Mouse (Mus musculus): ENCODE results near the gene Trpc4ap. TPM values are rescaled to one million over a fixed set of nuclear protein-coding genes. Genes with fewer than 3 reads are reported as not detected.

Gene Trpc4ap
- polyA plus RNA-seq, 1 experiment from 2014 or later: 102 TPM

GRCm38 (mm10) chr2:155627030-155627738 lies 65.0 kb downstream of the Trpc4ap start:
- Histone ChIP-seq H3K27me3 (ENCODE audit: insufficient read depth, low read length) (peaks cover 5% of the 10 kb centered on the region; the same call in 1 of the 2 replicates), H3K9me3 (replicated peaks; ENCODE audit: low read length) (no peaks in the 10 kb centered on the region), H3K27ac (no peak overlapping the region), H3K4me1 (replicated peaks; ENCODE audit: insufficient read depth, low read length) (peaks cover 8% of the 10 kb centered on the region), H3K4me2 (ENCODE audit: low read length) (no peak overlapping the region), H3K4me3 (replicated peaks; ENCODE audit: low read depth, low read length) (no peak overlapping the region), H3K9ac (ENCODE audit: low read depth, low read length) (no peak overlapping the region), H3K36me3 (ENCODE audit: insufficient read depth, low read length) (no peaks in the 10 kb centered on the region)
- no peak for ATAC-seq (replicated peaks; ENCODE audit: low FRiP score, low read depth)
- TF ChIP-seq CTCF (IDR thresholded peaks at IDR 0.05; ENCODE audit: low read depth): peak; percentile 89
- DNase-seq (ENCODE audit: low spot score): peak; percentile 75
- 59% methylated on average over 21 of the region's 21 CpGs for WGBS

GRCm38 (mm10) chr2:155626277-155626676 lies 65.9 kb downstream of the Trpc4ap start:
- Histone ChIP-seq H3K4me3 (replicated peaks; ENCODE audit: low read depth, low read length) (no peak overlapping the region), H3K27ac (no peak overlapping the region), H3K27me3 (ENCODE audit: insufficient read depth, low read length) (peaks cover 5% of the 10 kb centered on the region; the same call in 1 of the 2 replicates), H3K9me3 (replicated peaks; ENCODE audit: low read length) (no peaks in the 10 kb centered on the region), H3K36me3 (ENCODE audit: insufficient read depth, low read length) (no peaks in the 10 kb centered on the region), H3K4me2 (ENCODE audit: low read length) (no peak overlapping the region), H3K9ac (ENCODE audit: low read depth, low read length) (no peak overlapping the region), H3K4me1 (replicated peaks; ENCODE audit: insufficient read depth, low read length) (peaks cover 8% of the 10 kb centered on the region)
- DNase-seq (ENCODE audit: low spot score): no peak
- ATAC-seq (replicated peaks; ENCODE audit: low FRiP score, low read depth): no peak
- 39% methylated on average over 15 of the region's 15 CpGs for WGBS
- no peak for TF ChIP-seq CTCF (IDR thresholded peaks at IDR 0.05; ENCODE audit: low read depth)

DNA sequence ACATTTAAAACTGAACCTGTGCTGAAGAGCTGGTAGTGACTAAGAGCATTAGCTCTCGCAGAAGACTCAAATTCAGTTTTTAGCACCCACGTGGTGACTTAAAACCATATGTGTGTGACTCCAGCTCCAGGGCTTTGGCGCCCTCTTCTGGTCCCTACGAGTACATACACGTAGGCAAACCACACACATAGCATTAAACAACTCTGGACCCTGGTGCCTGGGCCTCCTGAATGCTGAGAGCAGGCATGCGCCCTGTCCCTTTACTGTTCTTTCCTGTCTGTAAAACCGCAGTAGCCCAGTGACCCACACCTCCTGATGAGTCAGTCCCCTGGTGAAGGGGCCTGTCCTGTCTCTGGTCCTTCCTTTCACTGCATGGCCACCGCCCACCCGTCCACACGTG lies 67.5 kb downstream of the Trpc4ap start:
- Histone ChIP-seq H3K36me3 (ENCODE audit: insufficient read depth, low read length) (no peaks in the 10 kb centered on the region), H3K27ac (no peak overlapping the region), H3K4me1 (replicated peaks; ENCODE audit: insufficient read depth, low read length) (peaks cover 8% of the 10 kb centered on the region), H3K4me2 (ENCODE audit: low read length) (no peak overlapping the region), H3K4me3 (replicated peaks; ENCODE audit: low read depth, low read length) (no peak overlapping the region), H3K27me3 (ENCODE audit: insufficient read depth, low read length) (no peaks in the 10 kb centered on the region), H3K9me3 (replicated peaks; ENCODE audit: low read length) (no peaks in the 10 kb centered on the region), H3K9ac (ENCODE audit: low read depth, low read length) (no peak overlapping the region)
- DNase-seq (ENCODE audit: low spot score) (peak; percentile 81), ATAC-seq (replicated peaks; ENCODE audit: low FRiP score, low read depth) (no peak)
- WGBS: 43% methylated on average over 10 of the region's 10 CpGs
- TF ChIP-seq CTCF (IDR thresholded peaks at IDR 0.05; ENCODE audit: low read depth): peak; percentile 73

DNA sequence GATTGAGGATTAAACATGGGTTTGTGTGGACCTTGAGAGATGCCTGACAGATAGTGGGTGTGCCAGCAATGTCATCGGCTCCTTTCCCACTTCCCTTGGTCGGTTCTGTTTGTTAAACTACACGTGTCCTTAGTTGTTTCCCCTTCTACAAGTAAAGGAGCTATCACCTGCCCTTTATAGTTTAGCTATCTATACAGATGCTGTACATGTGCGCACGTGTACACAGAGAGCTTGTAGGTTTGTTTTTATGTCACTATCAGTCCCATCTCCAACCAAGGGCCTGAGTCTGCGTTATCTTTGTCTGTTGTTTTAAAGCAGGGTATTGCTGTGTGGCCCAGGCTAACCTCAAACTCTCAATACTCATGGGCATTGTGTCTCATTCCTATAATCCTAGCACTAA lies 68.2 kb downstream of the Trpc4ap start:
- 78% methylated on average over 6 of the region's 6 CpGs for WGBS
- H3K9me3 ChIP-seq (replicated peaks; ENCODE audit: low read length): no peaks in the 10 kb centered on the region
- H3K27ac ChIP-seq: no peak overlapping the region
- DNase-seq (ENCODE audit: low spot score): no peak
- ATAC-seq (replicated peaks; ENCODE audit: low FRiP score, low read depth): no peak
- H3K9ac ChIP-seq (ENCODE audit: low read depth, low read length): no peak overlapping the region
- H3K4me1 ChIP-seq (replicated peaks; ENCODE audit: insufficient read depth, low read length): peaks cover 2% of the 10 kb centered on the region
- no peak for TF ChIP-seq CTCF (IDR thresholded peaks at IDR 0.05; ENCODE audit: low read depth)
- no peaks in the 10 kb centered on the region for H3K36me3 ChIP-seq (ENCODE audit: insufficient read depth, low read length)
- H3K4me2 ChIP-seq (ENCODE audit: low read length): no peak overlapping the region
- H3K4me3 ChIP-seq (replicated peaks; ENCODE audit: low read depth, low read length): no peak overlapping the region
- H3K27me3 ChIP-seq (ENCODE audit: insufficient read depth, low read length): no peaks in the 10 kb centered on the region

GRCm38 (mm10) chr2:155622606-155623005 lies 69.6 kb downstream of the Trpc4ap start:
- 23% methylated on average over 11 of the region's 11 CpGs for WGBS
- no peak for TF ChIP-seq CTCF (IDR thresholded peaks at IDR 0.05; ENCODE audit: low read depth)
- no peak for ATAC-seq (replicated peaks; ENCODE audit: low FRiP score, low read depth)

GRCm38 (mm10) chr2:155619817-155620216 lies 72.4 kb downstream of the Trpc4ap start:
- Histone ChIP-seq H3K27me3 (ENCODE audit: insufficient read depth, low read length) (no peaks in the 10 kb centered on the region), H3K4me3 (replicated peaks; ENCODE audit: low read depth, low read length) (no peak overlapping the region), H3K4me2 (ENCODE audit: low read length) (no peak overlapping the region), H3K9ac (ENCODE audit: low read depth, low read length) (no peak overlapping the region), H3K9me3 (replicated peaks; ENCODE audit: low read length) (no peaks in the 10 kb centered on the region), H3K36me3 (ENCODE audit: insufficient read depth, low read length) (no peaks in the 10 kb centered on the region), H3K4me1 (replicated peaks; ENCODE audit: insufficient read depth, low read length) (no peaks in the 10 kb centered on the region), H3K27ac (no peak overlapping the region)
- peak; percentile 91 for TF ChIP-seq CTCF (IDR thresholded peaks at IDR 0.05; ENCODE audit: low read depth)
- 15% methylated on average over 8 of the region's 8 CpGs for WGBS
- ATAC-seq (replicated peaks; ENCODE audit: low FRiP score, low read depth) (peak; percentile 65), DNase-seq (ENCODE audit: low spot score) (peak; percentile 86)

More at GRCm38 (mm10) chr2:155622606-155623005, 69.6 kb downstream of the Trpc4ap start:
- no peak overlapping the region for H3K27ac ChIP-seq
- H3K4me1 ChIP-seq (replicated peaks; ENCODE audit: insufficient read depth, low read length): no peaks in the 10 kb centered on the region
- H3K4me3 ChIP-seq (replicated peaks; ENCODE audit: low read depth, low read length): no peak overlapping the region
- no peaks in the 10 kb centered on the region for H3K27me3 ChIP-seq (ENCODE audit: insufficient read depth, low read length)
- H3K4me2 ChIP-seq (ENCODE audit: low read length): no peak overlapping the region
- H3K9me3 ChIP-seq (replicated peaks; ENCODE audit: low read length): no peaks in the 10 kb centered on the region
- no peak overlapping the region for H3K9ac ChIP-seq (ENCODE audit: low read depth, low read length)
- H3K36me3 ChIP-seq (ENCODE audit: insufficient read depth, low read length): no peaks in the 10 kb centered on the region
- no peak for DNase-seq (ENCODE audit: low spot score)

Measured in kidney, postnatal 0 days (tissue).